Mouse (Mus musculus): ENCODE results near the gene Mast4.
"Not testable (repeated sequence)": the region's sequence is repeated elsewhere in the genome, so short reads cannot be mapped to it uniquely, and the experiment has no call there.

Gene Mast4

GRCm38 (mm10) chr13:103334392-103334686 is at the start of gene Mast4:
Gene Mast4, minus strand, starts transcription at chr13:103334497.
- DNase-seq (ENCODE audit: low spot score): peak; percentile 95

GRCm38 (mm10) chr13:103374495-103374894 is 40.2 kb upstream of the Mast4 start:
- no peak for DNase-seq (ENCODE audit: low spot score)

GRCm38 (mm10) chr13:103369194-103369593 is 34.9 kb upstream of the Mast4 start:
- DNase-seq (ENCODE audit: low spot score): no peak

DNA sequence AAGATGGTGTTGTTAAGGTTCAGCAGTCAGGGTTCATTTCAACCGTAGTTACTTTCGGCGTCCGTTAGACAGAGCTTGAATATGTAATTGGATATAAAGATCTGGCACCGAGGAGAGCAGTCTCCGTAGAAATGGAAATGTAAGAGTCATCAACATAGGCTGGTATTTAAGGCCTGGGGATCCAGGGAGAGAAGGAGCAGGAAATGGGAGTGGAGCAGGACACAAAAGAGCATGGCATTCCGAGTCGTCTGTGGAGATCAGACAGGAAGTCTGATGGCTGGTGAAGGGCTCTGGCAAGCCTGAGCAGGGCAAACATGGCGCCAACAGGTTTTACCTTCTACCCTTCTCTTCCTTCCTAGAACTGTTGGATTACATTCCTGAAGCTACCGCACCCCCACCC is 28.9 kb upstream of the Mast4 start:
- DNase-seq (ENCODE audit: low spot score): no peak

DNA sequence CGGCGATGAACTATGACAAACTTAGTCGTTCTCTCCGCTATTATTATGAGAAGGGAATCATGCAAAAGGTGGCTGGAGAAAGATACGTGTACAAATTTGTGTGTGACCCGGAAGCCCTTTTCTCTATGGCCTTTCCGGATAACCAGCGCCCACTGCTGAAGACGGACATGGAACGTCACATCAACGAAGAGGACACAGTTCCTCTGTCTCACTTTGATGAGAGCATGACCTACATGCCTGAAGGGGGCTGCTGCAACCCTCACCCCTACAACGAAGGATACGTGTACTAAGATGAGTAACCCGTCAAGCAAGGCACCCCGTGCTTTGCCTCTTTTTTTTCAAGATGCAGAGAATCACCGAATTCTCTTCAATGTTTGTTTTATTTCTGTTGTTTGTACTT is 23.1 kb upstream of the Mast4 start:
- not testable (repeated sequence) for DNase-seq (ENCODE audit: low spot score)

DNA sequence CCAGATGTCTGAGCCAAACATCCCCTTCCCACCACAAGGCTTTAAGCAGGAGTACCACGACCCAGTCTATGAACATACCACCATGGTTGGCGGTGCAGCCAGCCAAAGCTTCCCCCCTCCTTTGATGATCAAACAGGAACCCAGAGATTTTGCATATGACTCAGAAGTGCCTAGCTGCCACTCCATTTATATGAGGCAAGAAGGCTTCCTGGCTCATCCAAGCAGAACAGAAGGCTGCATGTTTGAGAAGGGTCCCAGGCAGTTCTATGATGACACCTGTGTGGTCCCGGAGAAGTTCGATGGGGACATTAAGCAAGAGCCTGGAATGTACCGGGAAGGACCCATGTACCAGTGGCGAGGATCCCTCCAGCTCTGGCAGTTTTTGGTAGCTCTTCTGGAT is 22.6 kb upstream of the Mast4 start:
- not testable (repeated sequence) for DNase-seq (ENCODE audit: low spot score)

GRCm38 (mm10) chr13:103354737-103355136 is 20.4 kb upstream of the Mast4 start:
- DNase-seq (ENCODE audit: low spot score): no peak

DNA sequence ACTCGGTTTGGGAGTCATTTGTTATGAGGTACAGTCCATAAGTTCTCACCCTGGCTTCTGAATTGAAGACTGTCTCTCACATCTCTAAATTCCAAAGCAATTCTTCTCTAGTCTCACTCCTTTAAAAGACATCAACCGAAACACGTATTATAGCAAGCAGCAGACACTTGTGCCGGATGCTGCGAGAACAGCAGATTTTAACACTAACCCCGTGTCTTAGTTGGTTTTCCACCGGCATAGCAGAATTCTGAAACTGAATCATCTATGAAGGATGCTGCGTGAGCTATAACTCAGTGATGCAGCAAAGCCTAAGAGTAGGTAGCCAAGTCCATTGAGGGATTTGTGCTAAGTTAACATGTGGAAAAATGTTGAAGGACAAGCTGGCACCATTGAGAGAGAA is 10.5 kb upstream of the Mast4 start:
- DNase-seq (ENCODE audit: low spot score): no peak

- no peak for DNase-seq (ENCODE audit: low spot score)
Observed at GRCm38 (mm10) chr13:103344006-103344720, 9.9 kb upstream of the Mast4 start.

- no peak for DNase-seq (ENCODE audit: low spot score)
Observed at GRCm38 (mm10) chr13:103341031-103341430, 6.7 kb upstream of the Mast4 start.

DNA sequence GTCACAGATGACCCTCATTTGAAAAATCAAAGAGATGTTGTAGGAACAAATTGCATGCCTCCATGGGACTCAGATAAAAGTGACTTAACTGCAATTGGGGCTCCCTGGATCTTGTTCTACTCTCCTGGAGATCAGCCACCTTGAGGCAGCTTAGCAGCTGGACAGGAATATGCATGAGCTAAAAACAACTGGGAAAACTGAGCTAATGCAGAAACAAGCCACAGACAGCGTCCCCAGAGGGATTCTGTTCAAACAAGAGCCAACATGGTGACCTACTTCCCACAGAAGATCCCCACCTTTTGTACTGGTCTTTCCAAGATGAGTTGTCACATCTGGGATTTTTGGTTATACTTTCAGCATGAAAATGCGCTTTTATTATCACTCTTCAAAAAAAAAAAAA is 4.3 kb upstream of the Mast4 start:
- DNase-seq (ENCODE audit: low spot score): peak; percentile 10

DNA sequence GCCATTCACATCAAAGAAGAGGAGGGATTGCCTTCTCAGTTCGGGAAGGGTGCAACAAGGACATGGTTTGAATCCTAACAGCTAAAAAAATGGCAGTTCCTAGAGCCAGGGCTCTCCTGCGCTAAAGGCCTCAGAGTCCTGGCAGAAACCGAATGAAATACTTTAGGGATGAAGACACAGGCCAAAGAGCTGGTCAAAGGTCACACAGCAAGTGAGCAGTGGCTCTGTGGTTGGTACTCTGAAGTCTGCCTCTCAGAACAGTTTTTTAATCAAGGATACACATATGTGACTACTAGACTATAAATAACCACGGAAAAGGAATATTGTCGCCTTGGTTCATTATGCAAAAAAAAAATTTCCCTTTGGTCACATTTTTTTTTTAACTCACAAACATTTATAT is 1.9 kb upstream of the Mast4 start:
- no peak for DNase-seq (ENCODE audit: low spot score)

- no peak for DNase-seq (ENCODE audit: low spot score)
Observed at GRCm38 (mm10) chr13:103334723-103335458, 594 bp upstream of the Mast4 start.

GRCm38 (mm10) chr13:103333601-103334391 is 501 bp downstream of the Mast4 start:
- DNase-seq (ENCODE audit: low spot score): peak; percentile 49

- DNase-seq (ENCODE audit: low spot score): no peak
Observed at GRCm38 (mm10) chr13:103333153-103333552, 1.1 kb downstream of the Mast4 start.

GRCm38 (mm10) chr13:103332731-103333130 is 1.6 kb downstream of the Mast4 start:
- DNase-seq (ENCODE audit: low spot score): no peak

DNA sequence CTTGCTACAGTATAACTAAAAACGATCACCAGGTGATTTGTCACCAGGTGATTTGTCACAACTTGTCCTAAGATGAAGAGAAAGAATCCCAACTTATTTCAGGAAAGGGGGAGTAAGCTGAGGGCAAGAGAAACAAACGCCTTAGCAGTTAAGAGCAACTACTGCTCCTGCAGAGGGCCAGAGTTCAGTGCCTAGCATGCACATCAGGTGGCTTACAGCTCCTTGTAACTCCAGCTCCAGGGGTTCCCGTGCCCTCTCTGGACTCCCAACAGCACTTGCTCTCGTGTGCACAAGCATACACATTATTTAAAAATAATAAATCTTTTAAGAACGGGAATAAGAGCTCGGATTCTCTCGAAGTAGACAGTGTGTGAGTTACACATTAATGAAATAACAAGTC is 3.2 kb downstream of the Mast4 start:
- DNase-seq (ENCODE audit: low spot score): no peak

GRCm38 (mm10) chr13:103328299-103328698 is 6.0 kb downstream of the Mast4 start:
- no peak for DNase-seq (ENCODE audit: low spot score)

- DNase-seq (ENCODE audit: low spot score): no peak
Observed at GRCm38 (mm10) chr13:103327843-103328242, 6.5 kb downstream of the Mast4 start.

DNA sequence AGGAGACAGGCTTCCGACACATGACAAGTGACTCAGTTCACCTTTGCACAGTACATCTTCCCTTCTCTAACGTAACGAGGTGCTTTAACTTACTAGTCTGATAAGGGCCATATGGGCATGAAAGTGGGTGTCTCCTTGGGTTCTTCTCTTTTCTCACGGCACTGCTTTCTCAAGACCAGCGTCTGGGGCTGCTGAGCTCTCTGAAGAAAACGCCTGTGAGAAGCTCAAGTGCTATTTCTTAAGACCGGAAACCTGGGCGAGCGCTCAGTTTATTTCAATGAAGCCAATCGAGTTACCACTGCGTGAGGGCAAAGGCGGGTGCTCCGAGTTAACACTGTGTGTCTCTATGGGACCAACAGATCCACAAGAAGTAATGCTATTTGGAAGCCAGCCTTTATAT is 8.1 kb downstream of the Mast4 start:
- DNase-seq (ENCODE audit: low spot score): no peak

GRCm38 (mm10) chr13:103319881-103320280 is 14.4 kb downstream of the Mast4 start:
- DNase-seq (ENCODE audit: low spot score): no peak

DNA sequence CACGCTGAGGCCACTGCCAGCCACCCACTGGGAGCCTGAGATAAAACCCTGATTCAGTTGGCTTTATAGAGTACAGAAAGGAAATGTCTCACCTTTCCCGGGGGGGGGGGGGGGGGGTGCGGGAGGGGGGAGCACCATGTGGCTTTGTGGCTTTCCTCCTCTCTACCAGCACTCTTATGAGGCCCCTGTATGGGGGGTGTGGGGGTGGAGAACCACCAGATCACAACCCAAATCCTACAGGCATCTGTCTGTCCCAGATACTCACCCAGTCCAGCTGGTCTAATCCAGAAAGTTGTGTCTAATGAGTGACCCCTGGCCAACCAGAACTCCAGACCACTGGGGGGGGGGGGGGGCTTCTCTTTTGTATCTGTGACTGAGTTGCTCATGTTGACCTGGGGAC is 15.0 kb downstream of the Mast4 start:
- DNase-seq (ENCODE audit: low spot score): no peak

DNA sequence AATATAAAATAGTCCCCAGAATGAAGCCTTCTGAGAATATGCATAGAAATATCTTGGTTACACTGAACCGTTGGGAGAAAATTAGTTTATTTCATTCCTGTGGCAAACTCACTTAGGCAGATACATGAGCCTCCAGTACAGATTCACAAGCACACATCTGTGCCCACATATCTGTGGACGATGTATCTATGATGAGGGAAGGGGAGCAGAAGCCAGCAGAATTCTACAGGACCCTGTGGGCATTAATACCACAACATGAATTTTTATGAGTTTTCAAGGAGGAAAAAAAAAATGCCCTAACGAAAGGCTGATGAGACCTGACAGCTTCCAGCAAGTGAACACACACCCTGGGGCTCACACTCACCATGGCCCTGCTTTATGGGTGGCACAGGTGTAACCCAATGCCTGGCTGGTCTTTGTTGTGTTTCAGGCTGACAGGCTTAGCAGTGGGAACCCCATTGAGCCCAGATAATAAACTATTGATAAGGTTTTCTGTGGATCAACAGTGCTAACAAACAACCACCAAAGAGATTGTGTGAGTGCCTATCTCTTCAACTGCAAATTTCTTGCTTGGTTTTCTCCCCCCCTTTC is 17.4 kb downstream of the Mast4 start:
- DNase-seq (ENCODE audit: low spot score): no peak
